Mouse (Mus musculus) frontal cortex, adult 2 months (tissue): ENCODE results near the gene Lrrc8e. TPM values are rescaled to one million over a fixed set of nuclear protein-coding genes. Genes with fewer than 3 reads are reported as not detected.

ENCODE experiments used
- DNase-seq, 2 experiments: peaks; one replicate each; pipeline ENCODE4 v3.0.0; 2022; ENCODE audit warnings: low spot score in 1 of 2; ENCODE audit errors: extremely low spot score in 1 of 2
- polyA plus RNA-seq: library from polyadenylated mRNA; depleted of rRNA; stranded (reverse); fragments of >200 nt; gene quantifications from 2 replicates; pipeline ENCODE4 v1.2.3, GENCODE M21; 2012; rRNA removed

Gene Lrrc8e
- 0.02 TPM in 2 replicates for polyA plus RNA-seq

- DNase-seq = no peak
Measured at GRCm38 (mm10) chr8:4226739-4227347, at the start of gene Lrrc8e. Gene Lrrc8e, plus strand, starts transcription at chr8:4226827.

GRCm38 (mm10) chr8:4183409-4183808 lies 43.2 kb upstream of the Lrrc8e start:
- DNase-seq = no peak

GRCm38 (mm10) chr8:4186151-4186550 lies 40.5 kb upstream of the Lrrc8e start:
- no peak for DNase-seq

GRCm38 (mm10) chr8:4188605-4189004 lies 38.0 kb upstream of the Lrrc8e start:
- DNase-seq = no peak

- DNase-seq = no peak
Measured at GRCm38 (mm10) chr8:4189031-4189722, 37.5 kb upstream of the Lrrc8e start.

GRCm38 (mm10) chr8:4192305-4192704 lies 34.3 kb upstream of the Lrrc8e start:
- DNase-seq = no peak

- DNase-seq = peak; percentile 77 to 96
Measured at GRCm38 (mm10) chr8:4192807-4193587, 33.6 kb upstream of the Lrrc8e start.

- DNase-seq = no peak
Measured at GRCm38 (mm10) chr8:4193588-4193894, 33.1 kb upstream of the Lrrc8e start.

GRCm38 (mm10) chr8:4201321-4201720 lies 25.3 kb upstream of the Lrrc8e start:
- DNase-seq = no peak

- no peak for DNase-seq
Measured at GRCm38 (mm10) chr8:4205246-4206123, 21.1 kb upstream of the Lrrc8e start.

- DNase-seq = no peak
Measured at GRCm38 (mm10) chr8:4206182-4207015, 20.2 kb upstream of the Lrrc8e start.

- no peak for DNase-seq
Measured at GRCm38 (mm10) chr8:4207016-4207350, 19.6 kb upstream of the Lrrc8e start.

GRCm38 (mm10) chr8:4211097-4211496 lies 15.5 kb upstream of the Lrrc8e start:
- DNase-seq = no peak

GRCm38 (mm10) chr8:4212809-4213209 lies 13.8 kb upstream of the Lrrc8e start:
- DNase-seq = no peak

GRCm38 (mm10) chr8:4213210-4214005 lies 13.2 kb upstream of the Lrrc8e start:
- DNase-seq = no peak

GRCm38 (mm10) chr8:4214006-4214980 lies 12.3 kb upstream of the Lrrc8e start:
- DNase-seq = no peak

- no peak for DNase-seq
Measured at GRCm38 (mm10) chr8:4216296-4216695, 10.3 kb upstream of the Lrrc8e start.
